Mouse (Mus musculus): ENCODE results near the gene Fstl3. TPM values are rescaled to one million over a fixed set of nuclear protein-coding genes. Genes with fewer than 3 reads are reported as not detected.
"Not testable (repeated sequence)": the region's sequence is repeated elsewhere in the genome, so short reads cannot be mapped to it uniquely, and the experiment has no call there.

Fstl3 gene
- polyA plus RNA-seq, 1 experiment from 2014 or later = 1.3 TPM

DNA sequence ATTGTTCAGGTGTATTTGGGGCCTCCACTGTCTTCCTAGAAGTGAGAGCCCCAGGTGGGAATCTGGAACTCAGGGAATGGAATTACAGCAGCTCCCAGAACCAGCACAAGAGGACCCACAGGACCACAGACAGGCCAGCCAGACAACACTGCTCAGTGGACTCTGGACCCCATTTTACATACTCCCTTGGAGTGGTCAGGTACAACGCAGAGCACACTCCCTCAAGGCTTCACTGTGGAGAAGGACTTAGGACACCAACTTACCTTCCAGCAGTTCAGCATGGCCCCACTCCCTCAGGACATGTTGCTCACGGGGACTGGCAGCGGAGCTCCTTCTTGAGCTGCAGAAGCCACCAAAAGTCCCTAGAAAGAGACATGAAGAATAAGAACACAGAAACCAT is 31.7 kb upstream of the Fstl3 start:
- Histone ChIP-seq H3K4me3 (peak overlapping the region; percentile 58), H3K36me3 (peaks cover 41% of the 10 kb centered on the region), H3K4me1 (replicated peaks) (peaks cover 13% of the 10 kb centered on the region), H3K27ac (no peak overlapping the region), H3K9ac (peak overlapping the region; percentile 72; the same call in 1 of the 2 replicates), H3K4me2 (peak overlapping the region; percentile 64), H3K27me3 (no peaks in the 10 kb centered on the region), H3K9me3 (peaks cover 6% of the 10 kb centered on the region)
- WGBS = 90% methylated on average over 3 of the region's 3 CpGs
- no peak for ATAC-seq (ENCODE audit: low FRiP score)

GRCm38 (mm10) chr10:79745898-79746773 is 30.9 kb upstream of the Fstl3 start, which contains the start of gene Polrmt:
Gene Polrmt (minus strand): TSS chr10:79746581.
- Histone ChIP-seq H3K4me3 (peak within 1 kb of the TSS; percentile 58), H3K27me3 (no peaks in the 10 kb centered on the region), H3K4me2 (peak within 1 kb of the TSS; percentile 64), H3K4me1 (replicated peaks) (peaks cover 13% of the 10 kb centered on the region), H3K36me3 (peaks cover 34% of the 10 kb centered on the region), H3K27ac (0 out of 2 replicates have a peak within 1 kb of the TSS, but pooled peaks have one; percentile 35), H3K9me3 (no peaks in the 10 kb centered on the region), H3K9ac (peak within 1 kb of the TSS; percentile 72)
- 3% methylated on average over 38 of the region's 38 CpGs for WGBS
- peak; percentile 95 for ATAC-seq (ENCODE audit: low FRiP score)

DNA sequence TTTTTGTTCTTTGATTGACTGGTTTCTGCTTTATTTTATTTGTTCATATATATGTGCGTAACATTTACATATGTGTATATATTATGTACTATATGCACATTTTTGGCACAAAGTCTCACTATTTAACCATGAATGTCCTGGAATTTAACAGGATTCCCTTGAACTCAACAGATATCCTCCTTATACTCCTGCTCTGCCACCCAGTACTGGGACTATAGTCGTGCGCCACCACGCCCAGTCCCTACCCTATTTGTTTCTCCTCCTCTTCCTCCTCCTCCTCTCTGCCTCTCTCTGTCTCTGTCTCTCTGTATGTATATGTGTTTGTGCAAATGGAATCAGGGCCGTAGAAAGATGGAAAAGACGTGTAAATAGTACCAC is 30.3 kb upstream of the Fstl3 start:
- Histone ChIP-seq H3K9ac (peak overlapping the region; percentile 26; the same call in 1 of the 2 replicates), H3K27ac (0 out of 2 replicates have a peak overlapping the region, but pooled peaks have one; percentile 35), H3K27me3 (0 out of 2 replicates have a peak, but pooled peaks cover 3% of the 10 kb centered on the region), H3K4me3 (peak overlapping the region; percentile 22), H3K36me3 (peaks cover 28% of the 10 kb centered on the region), H3K4me2 (peak overlapping the region; percentile 64), H3K4me1 (replicated peaks) (peaks cover 13% of the 10 kb centered on the region), H3K9me3 (no peaks in the 10 kb centered on the region)
- 24% methylated on average over 6 of the region's 6 CpGs for WGBS
- peak; percentile 60 for ATAC-seq (ENCODE audit: low FRiP score)

DNA sequence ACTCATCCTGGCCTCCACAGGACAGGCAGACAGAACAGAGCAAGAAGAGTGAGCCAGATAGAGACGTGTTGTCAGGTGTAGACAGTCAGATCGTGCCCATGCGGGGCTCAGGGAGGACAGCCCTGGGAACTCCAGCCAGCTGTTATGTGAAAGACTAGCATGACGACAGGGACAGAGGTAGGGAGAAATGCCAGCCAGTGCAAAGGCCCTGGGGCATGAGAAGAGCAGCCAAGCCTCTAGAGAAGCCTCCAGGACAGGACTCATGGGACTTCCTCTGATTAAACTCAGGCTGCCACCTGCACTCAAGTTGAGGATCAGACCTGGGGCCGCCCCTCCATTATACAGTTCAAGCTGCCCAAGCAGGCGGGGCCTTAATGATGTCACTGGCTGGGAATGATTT is 28.6 kb upstream of the Fstl3 start:
- Histone ChIP-seq H3K36me3 (peaks cover 11% of the 10 kb centered on the region), H3K9me3 (no peaks in the 10 kb centered on the region), H3K9ac (no peak overlapping the region), H3K4me1 (replicated peaks) (peaks cover 13% of the 10 kb centered on the region), H3K27me3 (0 out of 2 replicates have a peak, but pooled peaks cover 3% of the 10 kb centered on the region), H3K4me3 (no peak overlapping the region), H3K27ac (no peak overlapping the region), H3K4me2 (no peak overlapping the region)
- ATAC-seq (ENCODE audit: low FRiP score) = no peak
- 77% methylated on average over 6 of the region's 6 CpGs for WGBS

- no peaks in the 10 kb centered on the region for H3K9me3 ChIP-seq
- H3K4me1 ChIP-seq (replicated peaks) = peaks cover 14% of the 10 kb centered on the region
- H3K4me2 ChIP-seq = peak within 1 kb of the TSS; percentile 72
- peak within 1 kb of the TSS; percentile 44 for H3K4me3 ChIP-seq
- H3K9ac ChIP-seq = peak within 1 kb of the TSS; percentile 71
- peak; percentile 85 for ATAC-seq (ENCODE audit: low FRiP score)
- peaks cover 43% of the 10 kb centered on the region for H3K36me3 ChIP-seq
- H3K27ac ChIP-seq = no peak within 1 kb of the TSS
- 1% methylated on average over 36 of the region's 36 CpGs for WGBS
- peaks cover 11% of the 10 kb centered on the region; the same call in 1 of the 2 replicates for H3K27me3 ChIP-seq
Measured at GRCm38 (mm10) chr10:79754856-79755516, 22.1 kb upstream of the Fstl3 start, which contains the start of gene Fgf22. Gene Fgf22 (plus strand): TSS chr10:79755076.

- H3K36me3 ChIP-seq = peaks cover 52% of the 10 kb centered on the region
- 82% methylated on average over 3 of the region's 3 CpGs for WGBS
- no peak overlapping the region for H3K4me2 ChIP-seq
- ATAC-seq (ENCODE audit: low FRiP score) = no peak
- peaks cover 11% of the 10 kb centered on the region; the same call in 1 of the 2 replicates for H3K27me3 ChIP-seq
- no peak overlapping the region for H3K27ac ChIP-seq
- peak overlapping the region; percentile 71; the same call in 1 of the 2 replicates for H3K9ac ChIP-seq
- H3K4me1 ChIP-seq (replicated peaks) = peaks cover 14% of the 10 kb centered on the region
- peak overlapping the region; percentile 44; the same call in 1 of the 2 replicates for H3K4me3 ChIP-seq
- H3K9me3 ChIP-seq = no peaks in the 10 kb centered on the region
Measured at GRCm38 (mm10) chr10:79755854-79756253, 21.2 kb upstream of the Fstl3 start.

- ATAC-seq (ENCODE audit: low FRiP score) = no peak
- 91% methylated on average over 24 of the region's 24 CpGs for WGBS
- peaks cover 9% of the 10 kb centered on the region; the same call in 1 of the 2 replicates for H3K27me3 ChIP-seq
- H3K4me2 ChIP-seq = no peak overlapping the region
- H3K9ac ChIP-seq = no peak overlapping the region
- H3K4me1 ChIP-seq (replicated peaks) = peaks cover 14% of the 10 kb centered on the region
- no peaks in the 10 kb centered on the region for H3K9me3 ChIP-seq
- H3K36me3 ChIP-seq = peaks cover 60% of the 10 kb centered on the region
- H3K4me3 ChIP-seq = no peak overlapping the region
- H3K27ac ChIP-seq = no peak overlapping the region
Measured at GRCm38 (mm10) chr10:79756660-79757059, 20.4 kb upstream of the Fstl3 start.

DNA sequence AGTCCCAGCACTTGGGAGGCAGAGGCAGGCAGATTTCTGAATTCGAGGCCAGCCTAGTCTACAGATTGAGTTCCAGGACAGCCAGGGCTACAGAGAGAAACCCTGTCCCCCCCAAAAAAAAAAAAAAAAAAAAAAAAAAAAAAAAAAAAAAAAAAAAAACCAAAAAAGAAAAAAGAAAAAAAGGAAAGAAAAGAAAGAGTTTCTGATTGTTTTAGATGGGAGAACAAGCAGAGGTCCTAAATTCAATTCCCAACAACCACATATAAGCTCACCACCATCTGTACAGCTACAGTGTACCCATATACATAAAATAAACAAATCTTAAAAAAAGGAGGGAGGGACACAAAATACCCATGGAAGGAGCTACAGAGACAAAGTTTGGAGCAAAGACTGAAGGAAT is 17.4 kb upstream of the Fstl3 start:
- WGBS = 93% methylated on average over 1 of the region's 1 CpGs
- not testable (repeated sequence) for H3K27me3 ChIP-seq; H3K27ac ChIP-seq; H3K9ac ChIP-seq; H3K9me3 ChIP-seq; H3K4me2 ChIP-seq; ATAC-seq (ENCODE audit: low FRiP score); H3K4me3 ChIP-seq
- peaks cover 77% of the 10 kb centered on the region for H3K36me3 ChIP-seq
- H3K4me1 ChIP-seq (replicated peaks) = peaks cover 30% of the 10 kb centered on the region

DNA sequence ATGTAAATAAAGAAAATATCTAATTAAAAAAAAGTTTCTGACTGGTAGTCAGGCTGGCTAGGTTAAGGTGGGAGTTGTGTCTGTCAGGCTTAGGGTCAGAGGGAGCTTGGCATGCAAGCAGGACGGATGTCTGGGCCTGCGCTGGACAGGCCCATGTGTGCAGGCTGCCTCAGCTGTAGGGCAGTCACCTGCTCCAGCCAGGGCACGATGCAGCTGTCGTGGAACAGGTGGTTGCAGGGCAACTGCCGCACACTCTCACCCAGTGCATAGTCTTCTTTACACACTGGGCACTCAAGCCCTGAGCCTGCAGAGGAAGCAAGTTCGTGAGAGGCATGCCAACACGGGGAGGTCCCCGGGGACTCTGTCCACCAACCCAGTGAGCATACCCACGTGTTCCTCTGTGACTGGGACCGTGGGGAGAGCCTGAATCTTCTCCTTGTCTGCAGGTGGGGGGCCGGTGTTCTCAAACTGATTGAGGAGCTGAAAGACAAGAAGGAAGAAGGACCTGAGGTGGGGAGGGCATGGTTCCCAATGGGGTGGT is 16.4 kb upstream of the Fstl3 start:
- H3K9ac ChIP-seq = no peak overlapping the region
- 0 out of 2 replicates have a peak, but pooled peaks cover under 1% of the 10 kb centered on the region for H3K27me3 ChIP-seq
- no peak overlapping the region for H3K4me2 ChIP-seq
- H3K4me1 ChIP-seq (replicated peaks) = peaks cover 30% of the 10 kb centered on the region
- H3K36me3 ChIP-seq = peaks cover 75% of the 10 kb centered on the region
- ATAC-seq (ENCODE audit: low FRiP score) = no peak
- WGBS = 91% methylated on average over 11 of the region's 11 CpGs
- no peak overlapping the region for H3K27ac ChIP-seq
- H3K9me3 ChIP-seq = no peaks in the 10 kb centered on the region
- H3K4me3 ChIP-seq = no peak overlapping the region

GRCm38 (mm10) chr10:79762875-79763274 is 14.2 kb upstream of the Fstl3 start:
- peak overlapping the region; percentile 49; the same call in 1 of the 2 replicates for H3K9ac ChIP-seq
- no peak overlapping the region for H3K4me2 ChIP-seq
- no peaks in the 10 kb centered on the region for H3K27me3 ChIP-seq
- peaks cover 37% of the 10 kb centered on the region for H3K4me1 ChIP-seq (replicated peaks)
- H3K9me3 ChIP-seq = no peaks in the 10 kb centered on the region
- peaks cover 53% of the 10 kb centered on the region for H3K36me3 ChIP-seq
- no peak for ATAC-seq (ENCODE audit: low FRiP score)
- no peak overlapping the region for H3K4me3 ChIP-seq
- H3K27ac ChIP-seq = no peak overlapping the region
- WGBS = 85% methylated on average over 3 of the region's 3 CpGs

DNA sequence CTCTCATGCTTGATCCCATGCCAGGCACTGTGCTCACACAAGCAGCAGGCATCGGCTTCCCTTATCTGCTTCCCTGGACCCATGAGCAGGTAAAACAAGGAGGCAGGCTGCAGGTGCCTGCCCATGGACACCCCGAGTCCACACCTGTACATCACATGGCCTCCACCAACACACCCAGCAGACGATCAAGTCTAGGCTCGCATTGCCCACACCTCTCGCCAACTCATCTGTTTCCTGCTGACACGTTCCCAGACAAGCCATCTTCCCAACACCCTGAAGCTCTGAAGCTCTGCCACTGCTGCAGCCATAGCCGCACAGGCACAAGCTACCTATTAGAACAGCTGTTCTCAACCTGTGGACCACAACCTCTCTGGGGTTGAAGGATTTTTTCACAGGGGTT is 12.8 kb upstream of the Fstl3 start:
- Histone ChIP-seq H3K9ac (peak overlapping the region; percentile 95; the same call in 1 of the 2 replicates), H3K4me2 (no peak overlapping the region), H3K4me3 (no peak overlapping the region), H3K27me3 (no peaks in the 10 kb centered on the region), H3K4me1 (replicated peaks) (peaks cover 46% of the 10 kb centered on the region), H3K27ac (no peak overlapping the region), H3K36me3 (peaks cover 39% of the 10 kb centered on the region), H3K9me3 (no peaks in the 10 kb centered on the region)
- 92% methylated on average over 7 of the region's 7 CpGs for WGBS
- ATAC-seq (ENCODE audit: low FRiP score) = no peak

GRCm38 (mm10) chr10:79765228-79765745 is 11.8 kb upstream of the Fstl3 start:
- Histone ChIP-seq H3K4me1 (replicated peaks) (peaks cover 46% of the 10 kb centered on the region), H3K4me3 (peak overlapping the region; percentile 91), H3K9ac (peak overlapping the region; percentile 95), H3K36me3 (peaks cover 31% of the 10 kb centered on the region), H3K27me3 (no peaks in the 10 kb centered on the region), H3K4me2 (peak overlapping the region; percentile 97), H3K27ac (no peak overlapping the region), H3K9me3 (no peaks in the 10 kb centered on the region)
- ATAC-seq (ENCODE audit: low FRiP score) = no peak
- 62% methylated on average over 2 of the region's 2 CpGs for WGBS
